Mouse (Mus musculus): ENCODE data around the gene Gm37419.

Gene Gm37419

GRCm38 (mm10) chr16:23988466-23989208 is at the start of gene Gm37419, which contains the start of gene Bcl6:
Gm37419 (plus strand) TSS chr16:23988482.
Bcl6 (minus strand) TSS chr16:23988852.
- peak; percentile 92 for DNase-seq (ENCODE audit: low read depth, low spot score)

- no peak for DNase-seq (ENCODE audit: low read depth, low spot score)
Measured at GRCm38 (mm10) chr16:23944801-23945200, 43.5 kb upstream of the Gm37419 start.

- no peak for DNase-seq (ENCODE audit: low read depth, low spot score)
Measured at GRCm38 (mm10) chr16:23947654-23948053, 40.6 kb upstream of the Gm37419 start.

- no peak for DNase-seq (ENCODE audit: low read depth, low spot score)
Measured at GRCm38 (mm10) chr16:23952101-23952727, 36.1 kb upstream of the Gm37419 start.

GRCm38 (mm10) chr16:23953189-23953958 is 34.9 kb upstream of the Gm37419 start:
- DNase-seq (ENCODE audit: low read depth, low spot score): peak; percentile 67

- DNase-seq (ENCODE audit: low read depth, low spot score): no peak
Measured at GRCm38 (mm10) chr16:23953959-23954260, 34.4 kb upstream of the Gm37419 start.

- DNase-seq (ENCODE audit: low read depth, low spot score): no peak
Measured at GRCm38 (mm10) chr16:23958938-23959337, 29.3 kb upstream of the Gm37419 start.

GRCm38 (mm10) chr16:23962401-23962800 is 25.9 kb upstream of the Gm37419 start:
- DNase-seq (ENCODE audit: low read depth, low spot score): no peak

- DNase-seq (ENCODE audit: low read depth, low spot score): no peak
Measured at GRCm38 (mm10) chr16:23963896-23964668, 24.2 kb upstream of the Gm37419 start.

GRCm38 (mm10) chr16:23964706-23965367 is 23.4 kb upstream of the Gm37419 start:
- DNase-seq (ENCODE audit: low read depth, low spot score): no peak

GRCm38 (mm10) chr16:23966066-23966465 is 22.2 kb upstream of the Gm37419 start:
- DNase-seq (ENCODE audit: low read depth, low spot score): no peak

- DNase-seq (ENCODE audit: low read depth, low spot score): no peak
Measured at GRCm38 (mm10) chr16:23967301-23967700, 21.0 kb upstream of the Gm37419 start.

- no peak for DNase-seq (ENCODE audit: low read depth, low spot score)
Measured at GRCm38 (mm10) chr16:23968888-23969287, 19.4 kb upstream of the Gm37419 start.

GRCm38 (mm10) chr16:23969919-23970318 is 18.4 kb upstream of the Gm37419 start:
- no peak for DNase-seq (ENCODE audit: low read depth, low spot score)

- no peak for DNase-seq (ENCODE audit: low read depth, low spot score)
Measured at GRCm38 (mm10) chr16:23972126-23972740, 16.0 kb upstream of the Gm37419 start.

- no peak for DNase-seq (ENCODE audit: low read depth, low spot score)
Measured at GRCm38 (mm10) chr16:23972901-23973300, 15.4 kb upstream of the Gm37419 start.

GRCm38 (mm10) chr16:23973635-23974367 is 14.5 kb upstream of the Gm37419 start:
- DNase-seq (ENCODE audit: low read depth, low spot score): no peak

- no peak for DNase-seq (ENCODE audit: low read depth, low spot score)
Measured at GRCm38 (mm10) chr16:23976196-23976595, 12.1 kb upstream of the Gm37419 start.

GRCm38 (mm10) chr16:23977732-23978131 is 10.6 kb upstream of the Gm37419 start:
- DNase-seq (ENCODE audit: low read depth, low spot score): no peak

- DNase-seq (ENCODE audit: low read depth, low spot score): no peak
Measured at GRCm38 (mm10) chr16:23978495-23978894, 9.8 kb upstream of the Gm37419 start.

All from forelimb bud, embryonic 11.5 days (tissue).